Mouse (Mus musculus) myocyte (in vitro differentiated cells): ENCODE measurements around the gene Msh3. TPM values are rescaled to one million over a fixed set of nuclear protein-coding genes. Genes with fewer than 3 reads are reported as not detected.

ENCODE experiments used
- H3K27me3 ChIP-seq: one replicate; pipeline ENCODE4 v1.6.1; 2011; ENCODE audit not compliant: control insufficient read depth, insufficient read depth, insufficient read length
- H3K36me3 ChIP-seq: one replicate; pipeline ENCODE4 v1.6.1; 2011; ENCODE audit not compliant: control insufficient read depth, insufficient read depth
- H3K4me2 ChIP-seq: one replicate; pipeline ENCODE4 v1.6.1; 2011; ENCODE audit warnings: low read depth, control low read depth
- H3K4me3 ChIP-seq: one replicate; pipeline ENCODE4 v1.5.1; 2011; ENCODE audit warnings: mild to moderate bottlenecking, control low read depth, moderate library complexity
- H3K79me2 ChIP-seq: one replicate; pipeline ENCODE4 v1.6.1; 2011; ENCODE audit not compliant: control insufficient read depth, insufficient read depth
- H3ac ChIP-seq: one replicate; pipeline ENCODE4 v1.6.1; 2011; ENCODE audit not compliant: control insufficient read depth, insufficient read length
- CEBPB ChIP-seq: IDR thresholded peaks from 2 replicates; pipeline ENCODE4 v1.6.1; 2011; ENCODE audit warnings: mild to moderate bottlenecking, moderate library complexity; ENCODE audit not compliant: poor library complexity, insufficient read depth, severe bottlenecking
- E2F4 ChIP-seq: IDR thresholded peaks from one replicate; pipeline ENCODE4 v1.6.1; 2011; ENCODE audit warnings: mild to moderate bottlenecking, control low read depth, moderate library complexity; ENCODE audit not compliant: insufficient read depth
- MAX ChIP-seq: IDR thresholded peaks from one replicate; pipeline ENCODE4 v1.6.1; 2011; ENCODE audit warnings: low read depth, mild to moderate bottlenecking, control low read depth
- MYOD1 ChIP-seq, 3 experiments: IDR thresholded peaks; one replicate each; pipeline ENCODE4 v1.6.1; 2011; ENCODE audit warnings: control low read depth in 2 of 3, low read depth in 2 of 3, mild to moderate bottlenecking in 2 of 3, moderate library complexity in 1 of 3; ENCODE audit not compliant: insufficient read length in 2 of 3, control insufficient read depth in 1 of 3
- MYOG ChIP-seq, 3 experiments: IDR thresholded peaks; one replicate each; pipeline ENCODE4 v1.6.1; 2011; ENCODE audit warnings: control low read depth in 2 of 3, low read depth in 2 of 3, mild to moderate bottlenecking in 2 of 3; ENCODE audit not compliant: insufficient read length in 2 of 3, control insufficient read depth in 1 of 3, insufficient read depth in 1 of 3
- POLR2A ChIP-seq: IDR thresholded peaks from one replicate; pipeline ENCODE4 v1.6.1; 2011; ENCODE audit warnings: low read depth, mild to moderate bottlenecking, control low read depth, moderate library complexity; ENCODE audit not compliant: insufficient read length
- POLR2AphosphoS2 ChIP-seq: IDR thresholded peaks from one replicate; pipeline ENCODE4 v1.6.1; 2011; ENCODE audit warnings: low read depth, control low read depth; ENCODE audit not compliant: insufficient read length
- REST ChIP-seq: IDR thresholded peaks from one replicate; pipeline ENCODE4 v1.6.1; 2011; ENCODE audit warnings: mild to moderate bottlenecking, control low read depth, moderate library complexity; ENCODE audit not compliant: insufficient read depth, insufficient read length
- SRF ChIP-seq: IDR thresholded peaks from one replicate; pipeline ENCODE4 v1.6.1; 2011; ENCODE audit warnings: low read depth; ENCODE audit not compliant: control insufficient read depth, insufficient read length
- TCF12 ChIP-seq: IDR thresholded peaks from one replicate; pipeline ENCODE4 v1.6.1; 2011; ENCODE audit warnings: mild to moderate bottlenecking, control low read depth; ENCODE audit not compliant: poor library complexity, insufficient read depth, severe bottlenecking
- TCF3 ChIP-seq: IDR thresholded peaks from one replicate; pipeline ENCODE4 v1.6.1; 2011; ENCODE audit warnings: low read depth, control low read depth; ENCODE audit not compliant: insufficient read length
- USF1 ChIP-seq: IDR thresholded peaks from one replicate; pipeline ENCODE4 v1.6.1; 2011; ENCODE audit warnings: low read depth, mild to moderate bottlenecking, control low read depth, moderate library complexity
- polyA plus RNA-seq: library from polyadenylated mRNA; unstranded; fragments of >200 nt; fragmentation: generic; extraction: Trizol; gene quantifications from one replicate; pipeline ENCODE4 v1.2.1, GENCODE M21; 2012; ENCODE audit warnings: missing spikeins

The Msh3 gene
- polyA plus RNA-seq, 1 experiment = 2.5 TPM

- Histone ChIP-seq H3K27me3 (no peaks in the 10 kb centered on the region), H3K4me3 (no peak overlapping the region), H3K4me2 (no peak overlapping the region), H3K36me3 (no peaks in the 10 kb centered on the region), H3ac (no peak overlapping the region), H3K79me2 (no peaks in the 10 kb centered on the region)
- TF ChIP-seq MYOG (IDR thresholded peaks at IDR 0.05; ENCODE audit: control insufficient read depth in 1 of 3, insufficient read depth in 1 of 3, insufficient read length in 2 of 3, low read depth in 2 of 3) (no peak), E2F4 (no peak), MYOD1 (IDR thresholded peaks at IDR 0.05; ENCODE audit: control insufficient read depth in 1 of 3, insufficient read length in 2 of 3, low read depth in 2 of 3) (no peak), POLR2AphosphoS2 (no peak), SRF (no peak)
Measured at GRCm38 (mm10) chr13:92228037-92228436, 126.8 kb downstream of the Msh3 start.

- Histone ChIP-seq H3K36me3 (no peaks in the 10 kb centered on the region), H3ac (no peak overlapping the region), H3K27me3 (no peaks in the 10 kb centered on the region), H3K4me3 (no peak overlapping the region), H3K79me2 (no peaks in the 10 kb centered on the region), H3K4me2 (no peak overlapping the region)
- no peak for TF ChIP-seq TCF12
- TF ChIP-seq POLR2AphosphoS2 = no peak
- TF ChIP-seq SRF = no peak
- no peak for TF ChIP-seq E2F4
- TF ChIP-seq USF1 = no peak
- TF ChIP-seq MAX = no peak
- no peak for TF ChIP-seq TCF3
- TF ChIP-seq MYOD1 (IDR thresholded peaks at IDR 0.05; ENCODE audit: control insufficient read depth in 1 of 3, insufficient read length in 2 of 3, low read depth in 2 of 3) = no peak
- no peak for TF ChIP-seq CEBPB
- no peak for TF ChIP-seq MYOG (IDR thresholded peaks at IDR 0.05; ENCODE audit: control insufficient read depth in 1 of 3, insufficient read depth in 1 of 3, insufficient read length in 2 of 3, low read depth in 2 of 3)
- TF ChIP-seq REST = no peak
- no peak for TF ChIP-seq POLR2A
Measured at GRCm38 (mm10) chr13:92223567-92223966, 131.2 kb downstream of the Msh3 start.

GRCm38 (mm10) chr13:92222763-92223162 lies 132.0 kb downstream of the Msh3 start:
- TF ChIP-seq E2F4 (no peak), MAX (no peak), CEBPB (no peak), REST (no peak), MYOG (IDR thresholded peaks at IDR 0.05; ENCODE audit: control insufficient read depth in 1 of 3, insufficient read depth in 1 of 3, insufficient read length in 2 of 3, low read depth in 2 of 3) (no peak), POLR2AphosphoS2 (no peak), TCF3 (no peak), TCF12 (no peak), SRF (no peak), USF1 (no peak), POLR2A (no peak), MYOD1 (IDR thresholded peaks at IDR 0.05; ENCODE audit: control insufficient read depth in 1 of 3, insufficient read length in 2 of 3, low read depth in 2 of 3) (no peak)
- Histone ChIP-seq H3K4me2 (no peak overlapping the region), H3K36me3 (no peaks in the 10 kb centered on the region), H3K27me3 (no peaks in the 10 kb centered on the region), H3K79me2 (no peaks in the 10 kb centered on the region), H3K4me3 (no peak overlapping the region), H3ac (no peak overlapping the region)

- no peak overlapping the region for H3K4me2 ChIP-seq
- H3K4me3 ChIP-seq = no peak overlapping the region
- no peaks in the 10 kb centered on the region for H3K79me2 ChIP-seq
- no peaks in the 10 kb centered on the region for H3K36me3 ChIP-seq
- H3K27me3 ChIP-seq = no peaks in the 10 kb centered on the region
- TF ChIP-seq POLR2AphosphoS2 (no peak), CEBPB (no peak), SRF (no peak), POLR2A (no peak), TCF12 (no peak), MAX (no peak), MYOG (IDR thresholded peaks at IDR 0.05; ENCODE audit: control insufficient read depth in 1 of 3, insufficient read depth in 1 of 3, insufficient read length in 2 of 3, low read depth in 2 of 3) (no peak), E2F4 (no peak), MYOD1 (IDR thresholded peaks at IDR 0.05; ENCODE audit: control insufficient read depth in 1 of 3, insufficient read length in 2 of 3, low read depth in 2 of 3) (no peak), REST (no peak)
- no peak overlapping the region for H3ac ChIP-seq
Measured at GRCm38 (mm10) chr13:92219774-92220173, 135.0 kb downstream of the Msh3 start.

GRCm38 (mm10) chr13:92217216-92217615 lies 137.6 kb downstream of the Msh3 start:
- no peaks in the 10 kb centered on the region for H3K79me2 ChIP-seq
- H3K4me2 ChIP-seq = no peak overlapping the region
- no peak overlapping the region for H3K4me3 ChIP-seq
- no peaks in the 10 kb centered on the region for H3K27me3 ChIP-seq
- H3ac ChIP-seq = no peak overlapping the region
- H3K36me3 ChIP-seq = no peaks in the 10 kb centered on the region
- TF ChIP-seq POLR2AphosphoS2 (no peak), TCF3 (no peak), POLR2A (no peak), E2F4 (no peak), MYOG (IDR thresholded peaks at IDR 0.05; ENCODE audit: control insufficient read depth in 1 of 3, insufficient read depth in 1 of 3, insufficient read length in 2 of 3, low read depth in 2 of 3) (no peak), CEBPB (no peak), MYOD1 (IDR thresholded peaks at IDR 0.05; ENCODE audit: control insufficient read depth in 1 of 3, insufficient read length in 2 of 3, low read depth in 2 of 3) (no peak), USF1 (no peak), REST (no peak), MAX (no peak), SRF (no peak), TCF12 (no peak)
